Mouse (Mus musculus): ENCODE data around the gene Olfr763.

DNA sequence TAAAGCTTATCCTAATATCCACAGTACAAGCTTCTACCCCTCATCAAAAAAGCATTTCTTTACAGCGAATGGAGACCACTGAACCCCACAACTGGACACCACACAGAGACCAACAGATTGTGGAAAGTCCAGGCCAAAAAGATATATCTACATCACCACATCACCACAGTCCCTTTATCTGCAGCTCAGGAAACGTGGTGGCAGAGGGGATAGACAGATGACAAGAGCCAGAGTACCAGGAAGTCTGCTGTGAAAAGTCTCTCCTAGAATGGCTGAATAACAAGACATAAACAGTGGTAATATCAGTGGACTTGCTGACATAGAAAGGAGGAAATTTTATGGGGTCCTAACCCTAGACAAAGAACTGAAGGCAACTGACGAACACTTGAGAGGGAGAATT, 34.2 kb upstream of the Olfr763 start:
- TF ChIP-seq EP300 (optimal IDR thresholded peaks at IDR 0.05): no peak
- TF ChIP-seq CTCF (IDR thresholded peaks at IDR 0.05; ENCODE audit: low read depth): no peak
